Mouse (Mus musculus): ENCODE data around the gene Btnl9. TPM values are rescaled to one million over a fixed set of nuclear protein-coding genes. Genes with fewer than 3 reads are reported as not detected.

The Btnl9 gene
- polyA plus RNA-seq, 1 experiment from 2014 or later: 0.88 TPM

DNA sequence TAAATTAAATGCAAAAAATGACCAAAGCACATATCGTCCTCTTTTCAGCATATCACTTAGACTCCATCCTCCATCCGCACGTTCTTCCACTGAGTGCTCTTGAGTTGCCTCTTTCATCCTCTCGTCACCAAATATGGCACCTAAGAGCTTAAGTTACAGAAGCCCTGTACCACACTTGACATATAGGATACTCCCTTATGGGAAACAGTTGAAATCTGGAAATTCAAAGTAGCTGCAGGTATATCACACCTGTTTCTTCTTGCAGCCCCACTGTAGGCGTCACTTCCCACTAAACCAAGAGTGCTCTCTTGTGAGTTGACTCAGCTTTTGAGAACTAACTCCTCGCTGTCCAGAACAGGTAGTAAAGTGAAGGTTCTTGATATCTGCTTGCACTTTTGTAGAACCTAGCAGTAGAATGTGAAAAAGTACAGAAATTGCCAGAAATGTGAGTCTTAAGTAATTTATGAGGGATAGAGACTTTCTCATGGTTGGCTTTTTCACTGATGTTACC, 18.2 kb upstream of the Btnl9 start:
- H3K27ac ChIP-seq (replicated peaks; ENCODE audit: low read depth, low read length): no peak overlapping the region
- H3K4me1 ChIP-seq (ENCODE audit: control insufficient read depth, insufficient read depth, low read length): peaks cover 6% of the 10 kb centered on the region; the same call in 1 of the 2 replicates
- DNase-seq (ENCODE audit: low spot score) (no peak), ATAC-seq (ENCODE audit: insufficient number of reproducible peaks, low FRiP score, low TSS enrichment, low read depth) (no peak)
- no peak overlapping the region for H3K9ac ChIP-seq (ENCODE audit: low read length)
- peak overlapping the region; percentile 72; the same call in 1 of the 2 replicates for H3K4me2 ChIP-seq (ENCODE audit: low read depth, severe bottlenecking)
- H3K4me3 ChIP-seq (ENCODE audit: low read depth, low read length): no peak overlapping the region; the same call in 1 of the 2 replicates
- no peaks in the 10 kb centered on the region for H3K9me3 ChIP-seq (ENCODE audit: control insufficient read depth, low read length)
- no peaks in the 10 kb centered on the region for H3K36me3 ChIP-seq (ENCODE audit: control insufficient read depth, insufficient read depth, low read length)
- H3K27me3 ChIP-seq (ENCODE audit: control insufficient read depth, insufficient read depth, low read length): no peaks in the 10 kb centered on the region
- WGBS: 88% methylated on average over 6 of the region's 6 CpGs

DNA sequence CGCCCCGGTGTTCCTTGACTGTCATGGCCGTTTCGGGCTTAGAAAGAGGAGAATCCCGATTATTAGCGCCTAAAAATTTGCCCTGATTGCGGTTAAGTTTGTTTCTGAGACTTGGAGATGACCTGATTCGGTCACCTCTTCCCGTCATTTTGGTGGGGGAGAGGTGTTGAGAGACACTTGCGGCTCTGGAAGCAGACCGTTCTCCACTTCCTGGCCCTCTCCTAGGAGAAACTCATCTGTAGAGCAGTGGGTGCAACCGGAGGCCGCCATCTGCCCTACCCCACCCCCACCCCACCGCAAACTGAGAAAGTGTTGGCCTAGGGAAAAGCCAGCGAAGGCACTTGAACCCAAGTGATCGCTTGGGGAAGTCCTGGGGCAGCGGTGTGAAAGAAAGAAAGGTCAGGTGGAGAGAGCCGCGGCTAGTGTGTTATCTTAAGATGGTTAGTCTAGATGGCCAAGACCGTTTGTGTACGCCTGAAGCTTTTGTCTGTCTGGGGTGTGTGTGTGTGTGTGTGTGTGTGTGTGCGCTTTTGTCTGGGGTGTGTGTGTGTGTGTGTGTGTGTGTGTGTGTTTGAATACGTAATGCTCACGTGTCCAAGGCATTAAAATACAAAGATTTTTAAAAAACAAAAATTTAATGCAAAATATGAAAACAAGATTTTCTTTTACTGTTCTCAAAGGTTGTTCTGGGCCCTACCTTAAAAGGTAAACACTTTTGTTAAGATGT, 17.0 kb upstream of the Btnl9 start:
- Histone ChIP-seq H3K36me3 (ENCODE audit: control insufficient read depth, insufficient read depth, low read length) (no peaks in the 10 kb centered on the region), H3K9me3 (ENCODE audit: control insufficient read depth, low read length) (no peaks in the 10 kb centered on the region), H3K9ac (ENCODE audit: low read length) (peak overlapping the region; percentile 98), H3K27me3 (ENCODE audit: control insufficient read depth, insufficient read depth, low read length) (no peaks in the 10 kb centered on the region), H3K4me2 (ENCODE audit: low read depth, severe bottlenecking) (peak overlapping the region; percentile 72), H3K4me1 (ENCODE audit: control insufficient read depth, insufficient read depth, low read length) (peaks cover 6% of the 10 kb centered on the region; the same call in 1 of the 2 replicates), H3K4me3 (ENCODE audit: low read depth, low read length) (peak overlapping the region; percentile 76), H3K27ac (replicated peaks; ENCODE audit: low read depth, low read length) (peak overlapping the region; percentile 97)
- ATAC-seq (ENCODE audit: insufficient number of reproducible peaks, low FRiP score, low TSS enrichment, low read depth): peak; percentile 84
- WGBS: under 1% methylated on average over 24 of the region's 24 CpGs
- peak; percentile 70 for DNase-seq (ENCODE audit: low spot score)

GRCm38 (mm10) chr11:49203129-49203768, 16.3 kb upstream of the Btnl9 start, which contains the start of gene Zfp62:
TSS of gene Zfp62 (plus strand) at chr11:49203292.
- Histone ChIP-seq H3K9ac (ENCODE audit: low read length) (peak within 1 kb of the TSS; percentile 98), H3K9me3 (ENCODE audit: control insufficient read depth, low read length) (no peaks in the 10 kb centered on the region), H3K4me1 (ENCODE audit: control insufficient read depth, insufficient read depth, low read length) (peaks cover 6% of the 10 kb centered on the region; the same call in 1 of the 2 replicates), H3K36me3 (ENCODE audit: control insufficient read depth, insufficient read depth, low read length) (no peaks in the 10 kb centered on the region), H3K27me3 (ENCODE audit: control insufficient read depth, insufficient read depth, low read length) (no peaks in the 10 kb centered on the region), H3K27ac (replicated peaks; ENCODE audit: low read depth, low read length) (peak within 1 kb of the TSS; percentile 97), H3K4me2 (ENCODE audit: low read depth, severe bottlenecking) (peak within 1 kb of the TSS; percentile 72), H3K4me3 (ENCODE audit: low read depth, low read length) (peak within 1 kb of the TSS; percentile 76)
- under 1% methylated on average over 46 of the region's 47 CpGs for WGBS
- DNase-seq (ENCODE audit: low spot score): peak; percentile 97
- peak; percentile 91 for ATAC-seq (ENCODE audit: insufficient number of reproducible peaks, low FRiP score, low TSS enrichment, low read depth)

- H3K27ac ChIP-seq (replicated peaks; ENCODE audit: low read depth, low read length): peak overlapping the region; percentile 97; the same call in 1 of the 2 replicates
- 3% methylated on average over 10 of the region's 10 CpGs for WGBS
- ATAC-seq (ENCODE audit: insufficient number of reproducible peaks, low FRiP score, low TSS enrichment, low read depth) (peak; percentile 42; the same call in 1 of the 2 replicates), DNase-seq (ENCODE audit: low spot score) (peak; percentile 62)
- H3K4me1 ChIP-seq (ENCODE audit: control insufficient read depth, insufficient read depth, low read length): peaks cover 6% of the 10 kb centered on the region; the same call in 1 of the 2 replicates
- H3K36me3 ChIP-seq (ENCODE audit: control insufficient read depth, insufficient read depth, low read length): no peaks in the 10 kb centered on the region
- peak overlapping the region; percentile 98 for H3K9ac ChIP-seq (ENCODE audit: low read length)
- H3K9me3 ChIP-seq (ENCODE audit: control insufficient read depth, low read length): no peaks in the 10 kb centered on the region
- H3K27me3 ChIP-seq (ENCODE audit: control insufficient read depth, insufficient read depth, low read length): no peaks in the 10 kb centered on the region
- peak overlapping the region; percentile 72 for H3K4me2 ChIP-seq (ENCODE audit: low read depth, severe bottlenecking)
- peak overlapping the region; percentile 76 for H3K4me3 ChIP-seq (ENCODE audit: low read depth, low read length)
Measured at GRCm38 (mm10) chr11:49202523-49203061, 15.6 kb upstream of the Btnl9 start.

DNA sequence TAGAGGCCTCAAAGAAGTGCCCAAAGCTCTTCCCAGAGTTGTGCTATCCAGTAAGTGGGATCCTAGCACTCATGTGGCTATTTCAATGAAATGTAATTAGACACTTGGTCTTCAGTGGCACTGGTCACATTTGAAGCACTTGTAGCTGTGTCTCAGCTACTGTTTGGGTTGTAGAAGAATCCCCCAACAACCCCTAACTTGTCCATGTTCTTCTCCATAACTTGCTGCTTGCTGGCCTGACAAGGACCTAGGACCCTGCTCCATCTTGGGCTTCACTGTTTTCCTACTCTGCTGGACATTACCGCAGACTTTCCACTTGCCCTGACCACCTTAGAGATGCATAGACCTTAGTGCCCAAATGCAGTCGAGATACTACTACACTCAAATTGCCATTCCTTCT, 15.1 kb upstream of the Btnl9 start:
- H3K27ac ChIP-seq (replicated peaks; ENCODE audit: low read depth, low read length): peak overlapping the region; percentile 97; the same call in 1 of the 2 replicates

GRCm38 (mm10) chr11:49201142-49201541, 14.2 kb upstream of the Btnl9 start:
- Histone ChIP-seq H3K4me1 (ENCODE audit: control insufficient read depth, insufficient read depth, low read length) (peaks cover 6% of the 10 kb centered on the region; the same call in 1 of the 2 replicates), H3K27ac (replicated peaks; ENCODE audit: low read depth, low read length) (no peak overlapping the region), H3K27me3 (ENCODE audit: control insufficient read depth, insufficient read depth, low read length) (no peaks in the 10 kb centered on the region), H3K4me3 (ENCODE audit: low read depth, low read length) (no peak overlapping the region), H3K9ac (ENCODE audit: low read length) (no peak overlapping the region), H3K9me3 (ENCODE audit: control insufficient read depth, low read length) (no peaks in the 10 kb centered on the region), H3K4me2 (ENCODE audit: low read depth, severe bottlenecking) (no peak overlapping the region), H3K36me3 (ENCODE audit: control insufficient read depth, insufficient read depth, low read length) (no peaks in the 10 kb centered on the region)
- DNase-seq (ENCODE audit: low spot score) (no peak), ATAC-seq (ENCODE audit: insufficient number of reproducible peaks, low FRiP score, low TSS enrichment, low read depth) (no peak)

More for the DNA sequence above, 15.1 kb upstream of the Btnl9 start:
- Histone ChIP-seq H3K9ac (ENCODE audit: low read length) (peak overlapping the region; percentile 98; the same call in 1 of the 2 replicates), H3K4me3 (ENCODE audit: low read depth, low read length) (peak overlapping the region; percentile 76), H3K4me2 (ENCODE audit: low read depth, severe bottlenecking) (peak overlapping the region; percentile 72), H3K27me3 (ENCODE audit: control insufficient read depth, insufficient read depth, low read length) (no peaks in the 10 kb centered on the region), H3K9me3 (ENCODE audit: control insufficient read depth, low read length) (no peaks in the 10 kb centered on the region), H3K4me1 (ENCODE audit: control insufficient read depth, insufficient read depth, low read length) (peaks cover 6% of the 10 kb centered on the region; the same call in 1 of the 2 replicates), H3K36me3 (ENCODE audit: control insufficient read depth, insufficient read depth, low read length) (no peaks in the 10 kb centered on the region)
- DNase-seq (ENCODE audit: low spot score): no peak
- WGBS: 70% methylated on average over 2 of the region's 2 CpGs
- no peak for ATAC-seq (ENCODE audit: insufficient number of reproducible peaks, low FRiP score, low TSS enrichment, low read depth)

- Histone ChIP-seq H3K4me1 (ENCODE audit: control insufficient read depth, insufficient read depth, low read length) (peaks cover 6% of the 10 kb centered on the region; the same call in 1 of the 2 replicates), H3K9me3 (ENCODE audit: control insufficient read depth, low read length) (no peaks in the 10 kb centered on the region), H3K27ac (replicated peaks; ENCODE audit: low read depth, low read length) (no peak overlapping the region), H3K9ac (ENCODE audit: low read length) (no peak overlapping the region), H3K36me3 (ENCODE audit: control insufficient read depth, insufficient read depth, low read length) (no peaks in the 10 kb centered on the region), H3K27me3 (ENCODE audit: control insufficient read depth, insufficient read depth, low read length) (no peaks in the 10 kb centered on the region), H3K4me2 (ENCODE audit: low read depth, severe bottlenecking) (no peak overlapping the region), H3K4me3 (ENCODE audit: low read depth, low read length) (no peak overlapping the region)
- ATAC-seq (ENCODE audit: insufficient number of reproducible peaks, low FRiP score, low TSS enrichment, low read depth): no peak
- no peak for DNase-seq (ENCODE audit: low spot score)
Measured at GRCm38 (mm10) chr11:49200666-49201065, 13.7 kb upstream of the Btnl9 start.

DNA sequence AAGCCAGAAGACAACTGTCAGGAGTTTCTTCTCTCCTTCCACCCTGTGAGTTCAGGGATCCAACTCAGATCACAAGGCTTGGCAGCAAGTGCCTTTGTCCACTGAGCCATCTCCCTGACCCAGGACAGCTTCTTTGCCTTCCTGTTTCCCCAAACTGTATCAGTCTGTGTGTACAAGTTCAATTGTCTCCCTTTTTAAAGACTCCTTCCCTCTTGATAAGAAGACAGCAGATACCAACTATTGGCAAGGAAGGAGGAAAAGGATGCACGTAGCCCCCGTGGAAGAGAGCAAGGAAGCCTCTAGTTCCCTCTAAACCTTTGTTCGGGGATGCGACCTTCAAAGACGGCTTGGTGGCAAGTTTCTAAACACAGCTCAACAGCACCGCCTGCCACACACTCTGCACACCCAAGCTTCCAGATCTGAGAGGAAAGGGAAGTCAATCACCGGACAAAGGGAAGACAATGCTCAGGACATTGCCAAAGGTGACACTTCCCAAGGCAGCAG, 8.9 kb upstream of the Btnl9 start:
- DNase-seq (ENCODE audit: low spot score) (no peak), ATAC-seq (ENCODE audit: insufficient number of reproducible peaks, low FRiP score, low TSS enrichment, low read depth) (no peak)
- Histone ChIP-seq H3K9ac (ENCODE audit: low read length) (no peak overlapping the region), H3K9me3 (ENCODE audit: control insufficient read depth, low read length) (no peaks in the 10 kb centered on the region), H3K4me3 (ENCODE audit: low read depth, low read length) (no peak overlapping the region), H3K27ac (replicated peaks; ENCODE audit: low read depth, low read length) (no peak overlapping the region), H3K4me2 (ENCODE audit: low read depth, severe bottlenecking) (no peak overlapping the region), H3K36me3 (ENCODE audit: control insufficient read depth, insufficient read depth, low read length) (no peaks in the 10 kb centered on the region), H3K27me3 (ENCODE audit: control insufficient read depth, insufficient read depth, low read length) (no peaks in the 10 kb centered on the region), H3K4me1 (ENCODE audit: control insufficient read depth, insufficient read depth, low read length) (no peaks in the 10 kb centered on the region)
- whole genome bisulfite sequencing: 82% methylated on average over 7 of the region's 7 CpGs
